Mouse (Mus musculus): ENCODE data around the gene Ilkap.

Gene Ilkap

GRCm38 (mm10) chr1:91413030-91413506, 14.5 kb upstream of the Ilkap start:
- peak overlapping the region; percentile 86 for H3K4me3 ChIP-seq (replicated peaks; ENCODE audit: low read length)
- peaks cover 61% of the 10 kb centered on the region for H3K27me3 ChIP-seq (ENCODE audit: insufficient read depth, low read length)
- H3K4me1 ChIP-seq (replicated peaks; ENCODE audit: low read depth, low read length), result peaks cover 32% of the 10 kb centered on the region
- peaks cover 20% of the 10 kb centered on the region for H3K36me3 ChIP-seq (ENCODE audit: insufficient read depth, low read length)
- TF ChIP-seq POU5F1 (IDR thresholded peaks at IDR 0.05; ENCODE audit: borderline replicate concordance, low read length) (no peak), NANOG (IDR thresholded peaks at IDR 0.05; ENCODE audit: borderline replicate concordance, low read length) (no peak), CTCF (conservative IDR thresholded peaks at IDR 0.05; ENCODE audit: low read length) (no peak)
- no peaks in the 10 kb centered on the region for H3K9me3 ChIP-seq (ENCODE audit: low read length)

- peak overlapping the region; percentile 86 for H3K4me3 ChIP-seq (replicated peaks; ENCODE audit: low read length)
- TF ChIP-seq POU5F1 (IDR thresholded peaks at IDR 0.05; ENCODE audit: borderline replicate concordance, low read length) (no peak), NANOG (IDR thresholded peaks at IDR 0.05; ENCODE audit: borderline replicate concordance, low read length) (no peak), CTCF (conservative IDR thresholded peaks at IDR 0.05; ENCODE audit: low read length) (no peak)
- H3K4me1 ChIP-seq (replicated peaks; ENCODE audit: low read depth, low read length), result peaks cover 32% of the 10 kb centered on the region
- H3K36me3 ChIP-seq (ENCODE audit: insufficient read depth, low read length), result peaks cover 20% of the 10 kb centered on the region
- H3K9me3 ChIP-seq (ENCODE audit: low read length), result no peaks in the 10 kb centered on the region
- peaks cover 65% of the 10 kb centered on the region for H3K27me3 ChIP-seq (ENCODE audit: insufficient read depth, low read length)
These were observed 13.8 kb upstream of the Ilkap start for GRCm38 (mm10) chr1:91412286-91413029.

- H3K9me3 ChIP-seq (ENCODE audit: low read length), result no peaks in the 10 kb centered on the region
- H3K4me3 ChIP-seq (replicated peaks; ENCODE audit: low read length), result peak overlapping the region; percentile 86
- H3K36me3 ChIP-seq (ENCODE audit: insufficient read depth, low read length), result peaks cover 20% of the 10 kb centered on the region
- peaks cover 32% of the 10 kb centered on the region for H3K4me1 ChIP-seq (replicated peaks; ENCODE audit: low read depth, low read length)
- peaks cover 69% of the 10 kb centered on the region for H3K27me3 ChIP-seq (ENCODE audit: insufficient read depth, low read length)
- TF ChIP-seq CTCF (conservative IDR thresholded peaks at IDR 0.05; ENCODE audit: low read length) (no peak), POU5F1 (IDR thresholded peaks at IDR 0.05; ENCODE audit: borderline replicate concordance, low read length) (no peak), NANOG (IDR thresholded peaks at IDR 0.05; ENCODE audit: borderline replicate concordance, low read length) (no peak)
These were observed 13.1 kb upstream of the Ilkap start for GRCm38 (mm10) chr1:91411631-91412285.

- TF ChIP-seq NANOG (IDR thresholded peaks at IDR 0.05; ENCODE audit: borderline replicate concordance, low read length), result no peak
- no peak for TF ChIP-seq POU5F1 (IDR thresholded peaks at IDR 0.05; ENCODE audit: borderline replicate concordance, low read length)
- no peak for TF ChIP-seq CTCF (conservative IDR thresholded peaks at IDR 0.05; ENCODE audit: low read length)
- peaks cover 20% of the 10 kb centered on the region for H3K36me3 ChIP-seq (ENCODE audit: insufficient read depth, low read length)
These were observed 9.2 kb upstream of the Ilkap start for GRCm38 (mm10) chr1:91407819-91408218.

GRCm38 (mm10) chr1:91405406-91406169, 7.0 kb upstream of the Ilkap start:
- no peak for TF ChIP-seq POU5F1 (IDR thresholded peaks at IDR 0.05; ENCODE audit: borderline replicate concordance, low read length)
- no peak for TF ChIP-seq NANOG (IDR thresholded peaks at IDR 0.05; ENCODE audit: borderline replicate concordance, low read length)
- TF ChIP-seq CTCF (conservative IDR thresholded peaks at IDR 0.05; ENCODE audit: low read length), result no peak
- Histone ChIP-seq H3K4me3 (replicated peaks; ENCODE audit: low read length) (peak overlapping the region; percentile 55), H3K36me3 (ENCODE audit: insufficient read depth, low read length) (peaks cover 4% of the 10 kb centered on the region; the same call in 1 of the 2 replicates), H3K4me1 (replicated peaks; ENCODE audit: low read depth, low read length) (peaks cover 7% of the 10 kb centered on the region; the same call in 1 of the 2 replicates), H3K9me3 (ENCODE audit: low read length) (no peaks in the 10 kb centered on the region), H3K27me3 (ENCODE audit: insufficient read depth, low read length) (peaks cover 61% of the 10 kb centered on the region)

More at GRCm38 (mm10) chr1:91407819-91408218, 9.2 kb upstream of the Ilkap start:
- Histone ChIP-seq H3K27me3 (ENCODE audit: insufficient read depth, low read length) (peaks cover 80% of the 10 kb centered on the region), H3K4me3 (replicated peaks; ENCODE audit: low read length) (no peak overlapping the region), H3K9me3 (ENCODE audit: low read length) (no peaks in the 10 kb centered on the region), H3K4me1 (replicated peaks; ENCODE audit: low read depth, low read length) (peaks cover 18% of the 10 kb centered on the region)

- no peaks in the 10 kb centered on the region for H3K36me3 ChIP-seq (ENCODE audit: insufficient read depth, low read length)
- H3K4me3 ChIP-seq (replicated peaks; ENCODE audit: low read length), result no peak overlapping the region
- peaks cover 7% of the 10 kb centered on the region; the same call in 1 of the 2 replicates for H3K4me1 ChIP-seq (replicated peaks; ENCODE audit: low read depth, low read length)
- H3K9me3 ChIP-seq (ENCODE audit: low read length), result peaks cover 3% of the 10 kb centered on the region; the same call in 1 of the 2 replicates
- no peak for TF ChIP-seq CTCF (conservative IDR thresholded peaks at IDR 0.05; ENCODE audit: low read length)
- TF ChIP-seq NANOG (IDR thresholded peaks at IDR 0.05; ENCODE audit: borderline replicate concordance, low read length), result no peak
- TF ChIP-seq POU5F1 (IDR thresholded peaks at IDR 0.05; ENCODE audit: borderline replicate concordance, low read length), result no peak
- peaks cover 54% of the 10 kb centered on the region for H3K27me3 ChIP-seq (ENCODE audit: insufficient read depth, low read length)
These were observed 6.4 kb upstream of the Ilkap start for GRCm38 (mm10) chr1:91404976-91405375.

GRCm38 (mm10) chr1:91397927-91398259, 722 bp downstream of the Ilkap start:
- TF ChIP-seq CTCF (conservative IDR thresholded peaks at IDR 0.05; ENCODE audit: low read length), result no peak
- no peak for TF ChIP-seq POU5F1 (IDR thresholded peaks at IDR 0.05; ENCODE audit: borderline replicate concordance, low read length)
- no peak for TF ChIP-seq NANOG (IDR thresholded peaks at IDR 0.05; ENCODE audit: borderline replicate concordance, low read length)
- Histone ChIP-seq H3K9me3 (ENCODE audit: low read length) (peaks cover 7% of the 10 kb centered on the region; the same call in 1 of the 2 replicates), H3K4me3 (replicated peaks; ENCODE audit: low read length) (peak overlapping the region; percentile 89), H3K27me3 (ENCODE audit: insufficient read depth, low read length) (peaks cover 3% of the 10 kb centered on the region), H3K4me1 (replicated peaks; ENCODE audit: low read depth, low read length) (peaks cover 20% of the 10 kb centered on the region), H3K36me3 (ENCODE audit: insufficient read depth, low read length) (peaks cover 39% of the 10 kb centered on the region)

GRCm38 (mm10) chr1:91390369-91390768, 8.2 kb downstream of the Ilkap start:
- Histone ChIP-seq H3K27me3 (ENCODE audit: insufficient read depth, low read length) (no peaks in the 10 kb centered on the region), H3K9me3 (ENCODE audit: low read length) (no peaks in the 10 kb centered on the region), H3K4me1 (replicated peaks; ENCODE audit: low read depth, low read length) (peaks cover 28% of the 10 kb centered on the region), H3K36me3 (ENCODE audit: insufficient read depth, low read length) (peaks cover 94% of the 10 kb centered on the region), H3K4me3 (replicated peaks; ENCODE audit: low read length) (no peak overlapping the region)
- TF ChIP-seq NANOG (IDR thresholded peaks at IDR 0.05; ENCODE audit: borderline replicate concordance, low read length) (no peak), POU5F1 (IDR thresholded peaks at IDR 0.05; ENCODE audit: borderline replicate concordance, low read length) (no peak), CTCF (conservative IDR thresholded peaks at IDR 0.05; ENCODE audit: low read length) (no peak)

All from E14TG2a.4 (cell line).